Mouse (Mus musculus) limb, embryonic 14.5 days (tissue): Measurements from ENCODE around the gene Rpl41. TPM values are rescaled to one million over a fixed set of nuclear protein-coding genes. Genes with fewer than 3 reads are reported as not detected.
A peak's percentile ranks its signal among the peaks of the same experiment; 100 is the strongest.

Experiments used
- ATAC-seq: fragments of 200-750 bp; cut with Nextera tagmentation; 2 replicates; pipeline ENCODE4 v1.8.0; 2017; ENCODE audit warnings: low read depth, moderate number of reproducible peaks, moderate TSS enrichment; ENCODE audit not compliant: low FRiP score
- DNase-seq: peaks from one replicate; pipeline ENCODE4 v3.0.0-alpha.2; 2015; ENCODE audit warnings: low spot score
- H3K27ac ChIP-seq: fragments of 300-500 bp; sonication (generic); replicated peaks from 2 replicates; pipeline ENCODE4 v1.5.1; 2014; ENCODE audit warnings: low read depth, mild to moderate bottlenecking, low read length, moderate library complexity, mixed read lengths
- H3K27me3 ChIP-seq: fragments of 300-500 bp; sonication (generic); 2 replicates; pipeline ENCODE4 v1.6.1; 2014; ENCODE audit warnings: low read length, mixed read lengths; ENCODE audit not compliant: control insufficient read depth, insufficient read depth
- H3K36me3 ChIP-seq: fragments of 300-500 bp; sonication (generic); 2 replicates; pipeline ENCODE4 v1.6.1; 2014; ENCODE audit warnings: mild to moderate bottlenecking, low read length, moderate library complexity, mixed read lengths; ENCODE audit not compliant: control insufficient read depth, insufficient read depth
- H3K4me1 ChIP-seq: fragments of 300-500 bp; sonication (generic); 2 replicates; pipeline ENCODE4 v1.6.1; 2014; ENCODE audit warnings: antibody characterized with exemption, low read length, mixed read lengths; ENCODE audit not compliant: control insufficient read depth, insufficient read depth
- H3K4me2 ChIP-seq: fragments of 300-500 bp; sonication (generic); replicated peaks from 2 replicates; pipeline ENCODE4 v1.6.1; 2014; ENCODE audit warnings: low read depth, mild to moderate bottlenecking, low read length, moderate library complexity; ENCODE audit not compliant: severe bottlenecking
- H3K4me3 ChIP-seq: fragments of 300-500 bp; sonication (generic); replicated peaks from 2 replicates; pipeline ENCODE4 v1.5.1; 2014; ENCODE audit warnings: low read length
- H3K9ac ChIP-seq: fragments of 300-500 bp; sonication (generic); 2 replicates; pipeline ENCODE4 v1.6.1; 2014; ENCODE audit warnings: mild to moderate bottlenecking, low read depth, low read length, moderate library complexity; ENCODE audit not compliant: severe bottlenecking
- H3K9me3 ChIP-seq: fragments of 300-500 bp; sonication (generic); 2 replicates; pipeline ENCODE4 v1.6.1; 2016; ENCODE audit warnings: low read length; ENCODE audit not compliant: control insufficient read depth
- POLR2A ChIP-seq: fragments of 200-500 bp; IDR thresholded peaks from 2 replicates; pipeline ENCODE4 v1.8.0; 2012; ENCODE audit warnings: inconsistent platforms, mild to moderate bottlenecking, moderate library complexity, borderline replicate concordance; ENCODE audit not compliant: insufficient read depth, insufficient read length; ENCODE audit errors: extremely low read depth
- WGBS: fragments of 180-500 bp; shearing (Covaris S2); extraction: QIAGEN DNeasy Blood & Tissue Kit; methylation state at CpG from one replicate; pipeline ENCODE4 v1.1.7; 2014; 5-methylcytosine and 5-hydroxymethylcytosine counted together
- polyA plus RNA-seq, 2 experiments: library from polyadenylated mRNA; depleted of rRNA in 1 of 2; stranded (reverse) in 1 of 2; unstranded in 1 of 2; fragments of >200 nt; fragmentation: Nextera tagmentation in 1 of 2; extraction: Ambion mirVana in 1 of 2; gene quantifications; 2 replicates each; pipeline versions ENCODE4 v1.2.1 to v1.2.3; 2012 to 2014

The Rpl41 gene
- polyA plus RNA-seq, 2 experiments: 3,931 to 4,920 TPM

DNA sequence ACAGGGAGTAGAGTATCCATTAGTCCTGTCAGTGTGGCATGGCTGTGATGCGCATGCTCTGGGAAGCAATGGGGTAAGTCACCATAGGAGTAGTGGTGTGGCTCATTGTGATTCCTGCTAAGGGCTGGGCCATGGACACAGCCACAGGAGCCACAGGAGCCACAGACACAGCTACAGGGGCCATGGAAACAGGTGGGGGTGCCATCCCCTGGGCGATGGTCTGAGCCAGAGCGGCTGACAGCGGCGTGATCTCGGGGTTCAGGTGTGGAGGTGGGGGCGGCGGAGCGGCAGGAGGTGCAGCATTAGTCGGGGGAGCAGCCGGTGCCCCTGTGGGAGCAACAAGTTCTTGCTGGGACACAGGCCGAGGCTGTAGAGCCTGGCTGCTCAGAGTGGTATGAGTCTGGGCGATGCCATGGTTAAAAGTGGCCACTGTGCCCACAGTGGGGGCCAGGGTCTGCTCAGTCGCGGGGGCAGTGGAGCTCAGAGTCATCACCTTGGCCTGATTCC, 4.9 kb downstream of the Rpl41 start:
- Histone ChIP-seq H3K9ac (no peak overlapping the region), H3K27me3 (no peaks in the 10 kb centered on the region), H3K36me3 (peaks cover 40% of the 10 kb centered on the region), H3K4me3 (no peak overlapping the region), H3K27ac (no peak overlapping the region), H3K4me1 (peaks cover 6% of the 10 kb centered on the region; the same call in 1 of the 2 replicates), H3K4me2 (no peak overlapping the region), H3K9me3 (no peaks in the 10 kb centered on the region)
- 95% methylated on average over 15 of the region's 15 CpGs for WGBS
- TF ChIP-seq POLR2A: no peak
- ATAC-seq (no peak), DNase-seq (no peak)

DNA sequence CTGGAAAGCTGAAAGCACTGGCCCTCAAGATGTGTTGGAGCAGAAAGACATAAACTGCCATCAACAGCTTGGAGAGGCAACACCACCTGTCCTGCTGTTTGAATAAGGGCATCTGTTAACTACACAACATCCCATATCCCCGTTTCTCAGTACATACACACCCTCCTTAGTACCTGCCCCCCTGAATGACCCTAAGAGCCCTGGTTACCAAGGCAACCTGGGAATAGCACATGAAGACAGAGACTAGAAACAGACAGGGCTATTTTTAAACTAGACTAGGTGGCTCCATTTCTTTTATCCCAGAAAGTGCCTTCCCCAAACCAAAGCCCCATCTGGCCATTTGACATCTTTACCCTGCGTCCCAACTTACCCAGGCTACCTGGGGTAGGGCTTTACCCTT, 6.0 kb downstream of the Rpl41 start:
- no peak for TF ChIP-seq POLR2A
- WGBS: 78% methylated on average over 2 of the region's 2 CpGs
- ATAC-seq: no peak
- no peak for DNase-seq
- Histone ChIP-seq H3K27ac (no peak overlapping the region), H3K4me2 (no peak overlapping the region), H3K9ac (no peak overlapping the region), H3K36me3 (peaks cover 40% of the 10 kb centered on the region), H3K4me3 (no peak overlapping the region), H3K4me1 (peaks cover 6% of the 10 kb centered on the region; the same call in 1 of the 2 replicates), H3K9me3 (no peaks in the 10 kb centered on the region), H3K27me3 (no peaks in the 10 kb centered on the region)

DNA sequence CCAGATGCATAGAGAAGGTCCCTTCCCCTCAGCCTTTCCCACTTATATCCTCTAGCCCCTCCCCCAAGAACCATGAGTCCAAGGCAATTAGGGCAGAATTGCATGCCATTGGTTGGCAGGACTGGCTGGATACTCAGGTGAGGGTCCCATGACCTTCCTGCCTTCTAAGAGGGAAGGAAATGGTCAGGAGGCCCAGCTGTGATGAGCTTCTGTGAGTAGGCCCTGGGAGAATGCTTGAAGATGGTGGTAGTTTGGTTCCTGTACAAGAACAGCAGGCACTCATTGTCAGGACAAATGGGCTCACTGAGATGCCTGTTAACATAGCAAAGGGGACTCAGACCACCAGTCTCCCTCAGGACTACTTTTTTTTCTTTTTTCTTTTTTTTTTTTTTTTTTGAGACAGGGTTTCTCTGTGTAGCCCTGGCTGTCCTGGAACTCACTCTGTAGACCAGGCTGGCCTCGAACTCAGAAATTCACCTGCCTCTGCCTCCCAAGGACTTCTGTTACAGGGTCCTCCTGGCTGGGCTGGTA, 10.7 kb downstream of the Rpl41 start:
- no peak overlapping the region for H3K27ac ChIP-seq
- no peak overlapping the region for H3K4me2 ChIP-seq
- no peak for TF ChIP-seq POLR2A
- no peaks in the 10 kb centered on the region for H3K9me3 ChIP-seq
- H3K36me3 ChIP-seq: peaks cover 18% of the 10 kb centered on the region
- WGBS: 93% methylated on average over 1 of the region's 1 CpGs
- 0 out of 2 replicates have a peak, but pooled peaks cover 3% of the 10 kb centered on the region for H3K4me1 ChIP-seq
- H3K27me3 ChIP-seq: no peaks in the 10 kb centered on the region
- H3K9ac ChIP-seq: no peak overlapping the region
- ATAC-seq: no peak
- DNase-seq: no peak
- H3K4me3 ChIP-seq: no peak overlapping the region

DNA sequence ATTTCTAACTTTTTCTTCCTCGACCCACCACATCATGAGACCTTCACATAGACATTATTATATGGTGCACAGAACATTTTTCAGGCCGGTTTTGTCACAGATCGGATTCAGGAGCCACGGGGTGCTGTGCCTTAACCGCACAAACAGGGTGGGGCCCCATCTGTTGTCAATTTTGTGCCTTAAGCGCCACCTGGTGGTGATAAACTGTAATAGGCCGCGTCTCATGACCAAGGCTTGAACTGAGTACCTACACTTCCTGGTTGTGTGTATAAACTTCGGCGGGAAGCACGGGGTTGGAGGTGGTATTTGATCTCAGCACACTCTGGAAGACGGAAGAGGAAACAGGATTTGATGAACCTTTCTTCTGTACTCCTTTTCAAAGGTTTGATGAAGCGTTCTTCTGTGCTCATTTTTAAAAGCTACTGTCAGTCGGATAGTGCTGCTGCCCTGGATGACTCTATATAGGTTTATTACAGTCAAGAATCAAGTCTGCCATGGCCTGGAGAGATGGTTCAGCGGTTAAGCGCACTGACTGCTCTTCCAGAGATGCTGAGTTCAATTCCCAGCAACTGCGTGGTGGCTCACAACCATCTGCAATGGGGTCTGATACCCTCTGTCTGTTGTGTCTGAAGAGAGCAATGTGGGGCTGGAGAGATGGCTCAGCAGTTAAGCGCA, 12.7 kb downstream of the Rpl41 start:
- H3K36me3 ChIP-seq: peaks cover 6% of the 10 kb centered on the region; the same call in 1 of the 2 replicates
- peak overlapping the region; percentile 13; the same call in 1 of the 2 replicates for H3K9ac ChIP-seq
- H3K27me3 ChIP-seq: no peaks in the 10 kb centered on the region
- no peaks in the 10 kb centered on the region for H3K9me3 ChIP-seq
- 15% methylated on average over 18 of the region's 18 CpGs for WGBS
- H3K4me2 ChIP-seq: peak overlapping the region; percentile 31
- H3K4me3 ChIP-seq: peak overlapping the region; percentile 16
- peak; percentile 90 for DNase-seq
- H3K27ac ChIP-seq: peak overlapping the region; percentile 71
- peak; percentile 92 for ATAC-seq
- 0 out of 2 replicates have a peak, but pooled peaks cover 3% of the 10 kb centered on the region for H3K4me1 ChIP-seq
- TF ChIP-seq POLR2A: no peak

DNA sequence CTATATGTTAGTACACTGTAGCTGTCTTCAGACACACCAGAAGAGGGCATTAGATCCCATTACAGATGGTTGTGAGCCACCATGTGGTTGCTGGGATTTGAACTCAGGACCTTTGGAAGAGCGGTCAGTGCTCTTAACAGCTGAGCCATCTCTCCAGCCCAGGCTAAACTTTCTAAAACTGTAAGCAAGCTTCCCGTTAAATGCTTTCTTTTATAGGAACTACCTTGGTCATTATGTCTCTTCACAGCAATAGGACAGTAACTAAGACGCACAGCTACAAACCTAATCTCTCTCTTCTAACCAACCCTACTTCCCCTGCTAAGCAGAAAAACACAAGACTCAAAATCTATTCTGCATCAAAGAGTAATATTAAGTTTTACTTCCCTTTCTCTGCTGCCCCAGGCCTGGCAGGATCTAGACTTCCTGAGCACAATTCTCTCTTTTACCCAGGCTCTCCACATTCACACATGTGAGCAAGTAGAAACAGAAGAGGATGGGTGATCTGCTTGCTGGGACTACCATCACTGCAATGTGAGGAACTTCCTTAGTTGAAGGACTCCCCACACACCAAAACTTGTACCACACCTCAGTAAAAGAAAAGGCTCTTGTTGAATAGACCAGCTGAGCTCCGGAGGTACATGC, 13.4 kb downstream of the Rpl41 start:
- Histone ChIP-seq H3K27ac (peak overlapping the region; percentile 71), H3K9ac (peak overlapping the region; percentile 13; the same call in 1 of the 2 replicates), H3K4me3 (peak overlapping the region; percentile 16), H3K27me3 (no peaks in the 10 kb centered on the region), H3K4me1 (0 out of 2 replicates have a peak, but pooled peaks cover 3% of the 10 kb centered on the region), H3K4me2 (peak overlapping the region; percentile 31), H3K9me3 (no peaks in the 10 kb centered on the region), H3K36me3 (no peaks in the 10 kb centered on the region)
- ATAC-seq (peak; percentile 14; the same call in 1 of the 2 replicates), DNase-seq (no peak)
- TF ChIP-seq POLR2A: no peak
- 73% methylated on average over 4 of the region's 4 CpGs for WGBS
